13 mouse cellular contexts compared by ENCODE assay signal in genomic region chr15:80051092-80051761, GRCm38 (mm10). TPM values are rescaled to one million over a fixed set of nuclear protein-coding genes. Genes with fewer than 3 reads are reported as not detected.
DNase-seq lines count a peak whose midpoint lies in the region; ATAC-seq and TF ChIP-seq lines count a peak whose summit lies in the region.
"Had no signal": no experiment of that assay in that cellular context is flagged by ENCODE, and none has a peak within 500 bp of the region (broad histone marks: within the 10 kb centered on the region; RNA-seq: fewer than 3 reads in every experiment).

No protein-coding gene starts in this region.

- no peak for TF ChIP-seq CTCF in lung, adult 2 months (IDR thresholded peaks at IDR 0.05; ENCODE audit: insufficient read depth, low read length)

- H3K4me1 ChIP-seq in lung, embryonic 15.5 days, result peaks cover 26% of the 10 kb centered on the region
- peaks cover 9% of the 10 kb centered on the region; the same call in 1 of the 2 replicates for H3K4me1 ChIP-seq in lung, adult 2 months (ENCODE audit: control insufficient read depth, insufficient read depth, low read length)
- H3K4me1 ChIP-seq in stomach, embryonic 15.5 days, result peaks cover 15% of the 10 kb centered on the region
- H3K4me1 ChIP-seq: embryonic facial prominence, embryonic 12.5 days; forebrain, embryonic 15.5 days had no signal

- peak overlapping the region; percentile 79 for H3K27ac ChIP-seq in lung, embryonic 15.5 days
- H3K27ac ChIP-seq in stomach, embryonic 15.5 days, result peak overlapping the region; percentile 48; the same call in 1 of the 2 replicates
- H3K27ac ChIP-seq: embryonic facial prominence, embryonic 12.5 days had no signal

- WGBS in lung, embryonic 15.5 days, result 59% methylated on average over 19 of the region's 19 CpGs
- 50% methylated on average over 19 of the region's 19 CpGs for WGBS in lung, adult 2 months
- 67% methylated on average over 19 of the region's 19 CpGs for WGBS in stomach, embryonic 15.5 days

- no peak overlapping the region for H3K9ac ChIP-seq in lung, embryonic 15.5 days
- H3K9ac ChIP-seq in stomach, embryonic 15.5 days, result no peak overlapping the region
- H3K9ac ChIP-seq: embryonic facial prominence, embryonic 12.5 days; forebrain, embryonic 15.5 days; limb, embryonic 13.5 days had no signal

- no peaks in the 10 kb centered on the region for H3K36me3 ChIP-seq in lung, embryonic 15.5 days
- H3K36me3 ChIP-seq in stomach, embryonic 15.5 days, result no peaks in the 10 kb centered on the region
- H3K36me3 ChIP-seq: embryonic facial prominence, embryonic 12.5 days; forebrain, embryonic 15.5 days; limb, embryonic 13.5 days had no signal

- ATAC-seq in lung, embryonic 15.5 days (ENCODE audit: borderline replicate concordance, extremely low read depth, low FRiP score, low TSS enrichment), result no peak
- ATAC-seq in stomach, embryonic 15.5 days (ENCODE audit: insufficient read depth, low FRiP score, low read depth), result no peak
- ATAC-seq: forebrain, embryonic 15.5 days had no signal

- no peak overlapping the region for H3K4me3 ChIP-seq in lung, embryonic 15.5 days
- H3K4me3 ChIP-seq in lung, adult 2 months (replicated peaks; ENCODE audit: extremely low read depth, low read depth, low read length), result no peak overlapping the region
- H3K4me3 ChIP-seq in stomach, embryonic 15.5 days (replicated peaks), result no peak overlapping the region
- H3K4me3 ChIP-seq: embryonic facial prominence, embryonic 12.5 days; forebrain, embryonic 15.5 days; limb, embryonic 13.5 days; megakaryocyte, embryonic 14.5 days had no signal

- no peaks in the 10 kb centered on the region for H3K27me3 ChIP-seq in lung, embryonic 15.5 days
- H3K27me3 ChIP-seq in stomach, embryonic 15.5 days (replicated peaks), result no peaks in the 10 kb centered on the region
- H3K27me3 ChIP-seq: embryonic facial prominence, embryonic 12.5 days; forebrain, embryonic 15.5 days; limb, embryonic 13.5 days had no signal

- no peak for TF ChIP-seq POLR2A in lung, adult 2 months (IDR thresholded peaks at IDR 0.05; ENCODE audit: borderline replicate concordance, extremely low read depth, low read depth, low read length)

- no peaks in the 10 kb centered on the region for H3K9me3 ChIP-seq in lung, embryonic 15.5 days
- no peaks in the 10 kb centered on the region for H3K9me3 ChIP-seq in stomach, embryonic 15.5 days
- H3K9me3 ChIP-seq: embryonic facial prominence, embryonic 12.5 days; forebrain, embryonic 15.5 days; limb, embryonic 13.5 days had no signal

- DNase-seq in heart, adult 18-20 months, result peak; percentile 49 to 77
- no peak for DNase-seq in heart, postnatal 4 days
- no peak for DNase-seq in lung, adult 2 months
- peak; percentile 48 to 57 for DNase-seq in heart, postnatal 36 days
- DNase-seq in adrenal gland, postnatal 36 days, result no peak
- no peak for DNase-seq in urinary bladder, postnatal 25 days (ENCODE audit: low spot score)
- DNase-seq: right cerebral cortex, postnatal 25 days had no signal

- intact Hi-C loops in heart, postnatal 36 days (cut with DNase I), result loop anchor here (1.0 to 2.0 kb wide), 3 partner anchors 38 to 101 kb away; no protein-coding TSS in a partner anchor

- H3K4me2 ChIP-seq in lung, embryonic 15.5 days, result no peak overlapping the region
- H3K4me2 ChIP-seq in stomach, embryonic 15.5 days, result no peak overlapping the region
- H3K4me2 ChIP-seq: embryonic facial prominence, embryonic 12.5 days; forebrain, embryonic 15.5 days; limb, embryonic 13.5 days had no signal

RNA-seq across cellular contexts. Expression of gene Pdgfb, which starts 36.5 kb away (rescaled TPM):
- 10 to 100 TPM; 23.1 to 29.3 TPM for total RNA-seq in heart, adult 18-20 months (2021)
- total RNA-seq in heart, postnatal 4 days (2021), result 10 to 100 TPM; 46.4 to 50.7 TPM
- polyA plus RNA-seq in lung, embryonic 15.5 days (2015; fragmentation: Nextera tagmentation; extraction: Ambion mirVana), result 8.4 TPM in 2 replicates
- 138 and 155 TPM in 2 replicates for polyA plus RNA-seq in lung, adult 2 months (2012; rRNA removed)
- total RNA-seq in heart, postnatal 36 days (2021), result 10 to 100 TPM; 30.4 to 31.3 TPM
- 4.7 and 4.8 TPM in 2 replicates for polyA plus RNA-seq in stomach, embryonic 15.5 days (2015; fragmentation: Nextera tagmentation; extraction: Ambion mirVana)
- 10 to 100 TPM; 31.7 to 39.4 TPM for total RNA-seq in adrenal gland, postnatal 36 days (2021)

RNA-seq across cellular contexts. Expression of gene Syngr1, which starts 39.9 kb away (rescaled TPM):
- 100 to 1,000 TPM in 1 of 2 experiments, 10 to 100 TPM in 1; 80.2 to 107 TPM for total RNA-seq in heart, adult 18-20 months (2021)
- total RNA-seq in heart, postnatal 4 days (2021), result 10 to 100 TPM; 73.4 to 86.0 TPM
- 18.8 and 20.6 TPM in 2 replicates for polyA plus RNA-seq in lung, embryonic 15.5 days (2015; fragmentation: Nextera tagmentation; extraction: Ambion mirVana)
- 44.1 and 50.9 TPM in 2 replicates for polyA plus RNA-seq in lung, adult 2 months (2012; rRNA removed)
- 10 to 100 TPM; 81.8 to 90.5 TPM for total RNA-seq in heart, postnatal 36 days (2021)
- 32.8 and 34.7 TPM in 2 replicates for polyA plus RNA-seq in stomach, embryonic 15.5 days (2015; fragmentation: Nextera tagmentation; extraction: Ambion mirVana)
- 10 to 100 TPM; 28.0 to 31.5 TPM for total RNA-seq in adrenal gland, postnatal 36 days (2021)

RNA-seq across cellular contexts. Expression of gene Rpl3, which starts 40.4 kb away (rescaled TPM):
- total RNA-seq in heart, adult 18-20 months (2021), result 100 to 1,000 TPM; 163 to 184 TPM
- total RNA-seq in heart, postnatal 4 days (2021), result 100 to 1,000 TPM; 591 to 607 TPM
- 1,053 and 1,095 TPM in 2 replicates for polyA plus RNA-seq in lung, embryonic 15.5 days (2015; fragmentation: Nextera tagmentation; extraction: Ambion mirVana)
- 369 and 428 TPM in 2 replicates for polyA plus RNA-seq in lung, adult 2 months (2012; rRNA removed)
- total RNA-seq in heart, postnatal 36 days (2021), result 100 to 1,000 TPM; 163 to 164 TPM
- polyA plus RNA-seq in stomach, embryonic 15.5 days (2015; fragmentation: Nextera tagmentation; extraction: Ambion mirVana), result 883 and 1,069 TPM in 2 replicates
- total RNA-seq in adrenal gland, postnatal 36 days (2021), result 100 to 1,000 TPM; 602 to 611 TPM

Comparison
In these comparisons a context has a peak if more than half of its experiments do, and no peak if none do; other contexts are left out.
1. DNase-seq: peak in heart, adult 18-20 months (2 of 2) and heart, postnatal 36 days (2 of 2); none in heart, postnatal 4 days (single experiment), lung, adult 2 months (single experiment), adrenal gland, postnatal 36 days (0 of 2) and urinary bladder, postnatal 25 days (single experiment).